Mouse (Mus musculus) cerebellum, adult 2 months (tissue): ENCODE data around the gene Mvb12a. TPM values are rescaled to one million over a fixed set of nuclear protein-coding genes. Genes with fewer than 3 reads are reported as not detected.
A peak's percentile ranks its signal among the peaks of the same experiment; 100 is the strongest.

Experiments
- DNase-seq, 2 experiments: peaks; one replicate each; pipeline ENCODE4 v3.0.0; 2021
- H3K27ac ChIP-seq: fragments of 200-500 bp; 2 replicates; pipeline ENCODE4 v1.5.1; 2012; ENCODE audit warnings: low read length, control low read depth, inconsistent platforms; ENCODE audit not compliant: insufficient read depth
- H3K27me3 ChIP-seq: fragments of 200-500 bp; 2 replicates; pipeline ENCODE4 v1.6.1; 2012; ENCODE audit warnings: inconsistent platforms, mild to moderate bottlenecking, low read length, moderate library complexity; ENCODE audit not compliant: control insufficient read depth, insufficient read depth
- H3K4me1 ChIP-seq: fragments of 200-500 bp; 2 replicates; pipeline ENCODE4 v1.6.1; 2011; ENCODE audit warnings: low read length; ENCODE audit not compliant: control insufficient read depth, insufficient read depth
- H3K4me3 ChIP-seq: fragments of 200-500 bp; replicated peaks from 2 replicates; pipeline ENCODE3; 2011; ENCODE audit warnings: mild to moderate bottlenecking, low read depth, low read length, control low read depth; ENCODE audit not compliant: insufficient read depth
- CTCF ChIP-seq: fragments of 200-500 bp; IDR thresholded peaks from 2 replicates; pipeline ENCODE4 v1.5.1; 2011; ENCODE audit warnings: low read depth, mild to moderate bottlenecking, control low read depth, low read length, moderate library complexity, borderline replicate concordance; ENCODE audit not compliant: insufficient read depth
- POLR2A ChIP-seq: fragments of 200-500 bp; IDR thresholded peaks from 2 replicates; pipeline ENCODE4 v1.6.1; 2011; ENCODE audit warnings: low read length, control low read depth, borderline replicate concordance; ENCODE audit not compliant: insufficient read depth
- WGBS: fragments of 180-500 bp; shearing (Covaris S2); methylation state at CpG from one replicate; pipeline ENCODE4 v1.1.7; 2018; 5-methylcytosine and 5-hydroxymethylcytosine counted together
- polyA plus RNA-seq: library from polyadenylated mRNA; depleted of rRNA; stranded (reverse); fragments of >200 nt; gene quantifications from 2 replicates; pipeline ENCODE4 v1.2.3, GENCODE M21; 2012

Gene Mvb12a
- polyA plus RNA-seq, 1 experiment = 118 TPM

DNA sequence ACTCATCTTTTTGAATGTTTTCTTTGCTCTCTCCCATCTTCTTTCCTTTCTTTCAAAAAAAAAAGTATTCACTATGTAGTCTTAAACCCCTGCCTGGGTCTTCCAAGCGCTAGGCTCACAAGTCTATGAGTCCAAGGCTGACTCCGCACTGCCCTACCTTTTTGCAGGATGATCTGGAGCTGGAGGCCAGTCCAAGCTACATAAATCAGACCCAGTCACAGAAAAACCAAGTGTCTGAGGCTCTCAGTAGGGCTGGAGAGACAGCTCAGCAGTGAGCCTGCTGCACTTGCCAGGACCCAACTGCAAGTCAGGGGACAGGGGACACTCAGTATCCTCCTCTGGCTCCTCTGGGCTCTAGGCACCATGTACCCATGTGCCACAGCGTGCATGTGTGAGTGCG lies 38.4 kb upstream of the Mvb12a start:
- Histone ChIP-seq H3K27ac (no peak overlapping the region), H3K27me3 (no peaks in the 10 kb centered on the region), H3K4me1 (peaks cover 14% of the 10 kb centered on the region), H3K4me3 (no peak overlapping the region)
- TF ChIP-seq CTCF (no peak), POLR2A (no peak)
- no peak for DNase-seq
- 97% methylated on average over 4 of the region's 4 CpGs for WGBS

DNA sequence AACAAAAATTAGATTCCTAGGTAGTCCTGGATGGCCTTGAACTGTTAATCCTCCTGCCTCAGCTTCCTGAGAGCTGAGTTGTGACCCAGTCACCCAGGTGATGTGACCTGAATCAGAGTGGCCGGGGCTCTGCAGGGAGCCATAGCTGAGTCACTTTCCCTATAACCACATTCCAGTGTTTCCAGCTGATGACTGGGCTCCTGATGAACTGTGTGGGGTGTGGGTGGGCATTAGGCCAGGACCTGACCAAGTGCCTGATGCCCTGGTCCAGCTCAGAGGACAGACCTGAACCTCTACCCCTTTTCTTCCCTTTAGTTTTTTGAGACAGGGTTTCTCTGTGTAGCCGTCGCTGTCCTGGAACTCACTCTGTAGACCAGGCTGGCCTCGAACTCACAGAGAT lies 37.4 kb upstream of the Mvb12a start:
- Histone ChIP-seq H3K27me3 (no peaks in the 10 kb centered on the region), H3K4me3 (no peak overlapping the region), H3K27ac (no peak overlapping the region), H3K4me1 (peaks cover 13% of the 10 kb centered on the region)
- no peak for DNase-seq
- WGBS = 95% methylated on average over 4 of the region's 4 CpGs
- TF ChIP-seq POLR2A (no peak), CTCF (no peak)

- DNase-seq = peak; percentile 74 to 78
- Histone ChIP-seq H3K4me1 (peaks cover 13% of the 10 kb centered on the region), H3K4me3 (no peak overlapping the region), H3K27ac (no peak overlapping the region), H3K27me3 (no peaks in the 10 kb centered on the region)
- TF ChIP-seq POLR2A = no peak
- TF ChIP-seq CTCF = no peak
- 10% methylated on average over 4 of the region's 4 CpGs for WGBS
Observed at GRCm38 (mm10) chr8:71505979-71506378, 36.7 kb upstream of the Mvb12a start.

- no peaks in the 10 kb centered on the region for H3K27me3 ChIP-seq
- H3K4me3 ChIP-seq = peak overlapping the region; percentile 60
- H3K27ac ChIP-seq = 0 out of 2 replicates have a peak overlapping the region, but pooled peaks have one; percentile 6
- peaks cover 13% of the 10 kb centered on the region for H3K4me1 ChIP-seq
- peak; percentile 84 to 88 for DNase-seq
- WGBS = under 1% methylated on average over 61 of the region's 61 CpGs
- no peak for TF ChIP-seq CTCF
- TF ChIP-seq POLR2A = peak; percentile 63; the same call in 1 of the 2 replicates
Observed at GRCm38 (mm10) chr8:71507589-71508104, 35.1 kb upstream of the Mvb12a start.

DNA sequence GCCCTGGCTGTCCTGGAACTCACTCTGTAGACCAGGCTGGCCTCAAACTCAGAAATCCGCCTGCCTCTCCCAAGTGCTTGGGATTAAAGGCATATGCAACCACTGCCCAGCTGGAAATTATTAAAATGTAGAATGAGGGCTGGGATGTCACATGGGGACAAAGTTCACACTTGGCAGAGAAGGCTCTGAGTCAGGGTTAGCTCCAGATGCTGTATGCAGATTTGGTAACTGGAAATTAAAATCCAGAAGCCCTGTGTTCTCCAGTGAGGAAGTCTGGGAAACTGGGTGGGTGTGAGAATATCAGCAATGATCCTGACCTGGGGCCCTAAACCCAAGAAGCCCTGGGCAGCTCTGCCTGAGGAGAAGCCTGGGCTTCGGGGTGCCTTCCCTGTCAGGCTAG lies 33.4 kb upstream of the Mvb12a start:
- TF ChIP-seq POLR2A (no peak), CTCF (no peak)
- H3K27me3 ChIP-seq = no peaks in the 10 kb centered on the region
- no peak overlapping the region for H3K27ac ChIP-seq
- WGBS = 67% methylated on average over 2 of the region's 2 CpGs
- H3K4me3 ChIP-seq = no peak overlapping the region
- H3K4me1 ChIP-seq = peaks cover 13% of the 10 kb centered on the region
- DNase-seq = no peak

GRCm38 (mm10) chr8:71511644-71512043 lies 31.1 kb upstream of the Mvb12a start, which contains the start of gene Plvap:
TSS of gene Plvap (minus strand) at chr8:71511752.
- WGBS = 72% methylated on average over 14 of the region's 14 CpGs

GRCm38 (mm10) chr8:71513018-71513754 lies 29.5 kb upstream of the Mvb12a start:
- Histone ChIP-seq H3K27ac (no peak overlapping the region), H3K4me1 (no peaks in the 10 kb centered on the region)

More at GRCm38 (mm10) chr8:71511644-71512043, 31.1 kb upstream of the Mvb12a start, which contains the start of gene Plvap:
- DNase-seq = no peak
- H3K27ac ChIP-seq = no peak within 1 kb of the TSS
- no peak within 1 kb of the TSS for H3K4me3 ChIP-seq
- H3K4me1 ChIP-seq = 0 out of 2 replicates have a peak, but pooled peaks cover under 1% of the 10 kb centered on the region
- TF ChIP-seq CTCF = no peak
- no peak for TF ChIP-seq POLR2A
- no peaks in the 10 kb centered on the region for H3K27me3 ChIP-seq

GRCm38 (mm10) chr8:71515043-71515442 lies 27.7 kb upstream of the Mvb12a start:
- Histone ChIP-seq H3K4me1 (no peaks in the 10 kb centered on the region), H3K27ac (no peak overlapping the region), H3K27me3 (no peaks in the 10 kb centered on the region), H3K4me3 (no peak overlapping the region)
- TF ChIP-seq POLR2A = no peak
- TF ChIP-seq CTCF = no peak
- no peak for DNase-seq
- 68% methylated on average over 5 of the region's 5 CpGs for WGBS

More at GRCm38 (mm10) chr8:71513018-71513754, 29.5 kb upstream of the Mvb12a start:
- 78% methylated on average over 15 of the region's 15 CpGs for WGBS
- H3K27me3 ChIP-seq = no peaks in the 10 kb centered on the region
- H3K4me3 ChIP-seq = no peak overlapping the region
- no peak for TF ChIP-seq POLR2A
- TF ChIP-seq CTCF = no peak
- DNase-seq = no peak

DNA sequence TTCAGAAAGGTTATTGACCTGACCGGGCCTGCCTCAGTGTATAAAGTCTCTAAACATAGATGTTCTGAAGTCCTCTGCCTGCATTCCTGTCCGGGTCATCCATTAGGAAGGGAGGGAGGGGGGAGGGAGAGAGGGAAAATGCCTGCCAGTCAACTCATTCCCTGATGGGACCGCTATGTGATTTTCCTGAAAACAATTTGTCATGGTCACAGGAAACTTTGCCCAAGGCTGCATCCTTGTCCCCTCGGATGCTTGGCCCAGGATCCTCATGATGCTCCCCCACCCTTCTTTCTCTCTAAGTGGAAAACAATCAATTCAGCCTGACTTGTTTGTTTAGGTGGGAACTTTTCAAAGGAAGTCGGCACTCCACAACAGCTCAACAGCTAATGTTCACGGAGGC lies 25.9 kb upstream of the Mvb12a start:
- no peak for TF ChIP-seq POLR2A
- no peak for TF ChIP-seq CTCF
- DNase-seq = no peak
- WGBS = 32% methylated on average over 6 of the region's 6 CpGs
- H3K27ac ChIP-seq = no peak overlapping the region
- H3K4me1 ChIP-seq = no peaks in the 10 kb centered on the region
- no peaks in the 10 kb centered on the region for H3K27me3 ChIP-seq
- H3K4me3 ChIP-seq = no peak overlapping the region
